Mouse (Mus musculus): ENCODE measurements at regions not wholly inside any gene's neighbourhood (a gene's known extent, or its start where the extent isn't known, plus 50 kb on each side); places are given as distances from the start of the nearest gene placed in this dataset.

GRCm38 (mm10) chr13:19474041-19474440 is 78.4 kb upstream of the Stard3nl start:
- no peak for TF ChIP-seq CTCF (IDR thresholded peaks at IDR 0.05; ENCODE audit: low read depth)
- no peak for TF ChIP-seq EP300 (IDR thresholded peaks at IDR 0.05; ENCODE audit: low read depth)
- no peaks in the 10 kb centered on the region for H3K9me3 ChIP-seq (ENCODE audit: low read length)
- WGBS (ENCODE audit: insufficient replicate concordance) = 80% methylated on average over 10 of the region's 10 CpGs
- H3K4me3 ChIP-seq (ENCODE audit: low read depth, low read length) = no peak overlapping the region
- ATAC-seq = no peak
- DNase-seq = no peak
- no peaks in the 10 kb centered on the region for H3K4me1 ChIP-seq (ENCODE audit: insufficient read depth)
- no peak overlapping the region for H3K4me2 ChIP-seq (ENCODE audit: low read depth, low read length)
- H3K36me3 ChIP-seq (replicated peaks; ENCODE audit: insufficient read depth, low read length) = no peaks in the 10 kb centered on the region
- H3K27me3 ChIP-seq (ENCODE audit: insufficient read depth, low read length) = no peaks in the 10 kb centered on the region
- no peak overlapping the region for H3K9ac ChIP-seq (replicated peaks)
- no peak overlapping the region for H3K27ac ChIP-seq (ENCODE audit: low read depth)

DNA sequence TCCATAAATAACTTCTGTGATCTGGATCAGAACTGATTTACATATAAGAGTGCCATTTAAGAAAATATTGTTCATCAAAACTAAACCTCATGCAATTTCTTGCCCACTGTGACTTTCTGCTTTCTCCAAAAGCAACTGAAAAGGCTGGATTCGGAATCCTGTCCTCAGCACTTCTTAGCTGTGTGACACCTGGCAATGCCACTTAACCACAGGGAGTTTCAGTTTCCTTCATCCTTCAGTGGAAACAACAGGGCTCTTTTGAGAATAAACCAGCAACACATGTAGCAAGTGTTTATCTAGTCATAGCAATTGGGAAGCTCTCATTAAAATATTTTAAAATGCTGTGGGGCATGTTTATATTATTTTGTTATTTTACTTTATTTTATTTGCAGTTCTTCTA is 75.1 kb upstream of the Stard3nl start:
- H3K9me3 ChIP-seq (ENCODE audit: low read length) = no peaks in the 10 kb centered on the region
- no peak overlapping the region for H3K9ac ChIP-seq (replicated peaks)
- DNase-seq (no peak), ATAC-seq (no peak)
- no peak overlapping the region for H3K4me2 ChIP-seq (ENCODE audit: low read depth, low read length)
- no peak overlapping the region for H3K27ac ChIP-seq (ENCODE audit: low read depth)
- H3K27me3 ChIP-seq (ENCODE audit: insufficient read depth, low read length) = no peaks in the 10 kb centered on the region
- H3K4me1 ChIP-seq (ENCODE audit: insufficient read depth) = no peaks in the 10 kb centered on the region
- no peak for TF ChIP-seq CTCF (IDR thresholded peaks at IDR 0.05; ENCODE audit: low read depth)
- no peak for TF ChIP-seq EP300 (IDR thresholded peaks at IDR 0.05; ENCODE audit: low read depth)
- 90% methylated on average over 1 of the region's 1 CpGs for WGBS (ENCODE audit: insufficient replicate concordance)
- no peak overlapping the region for H3K4me3 ChIP-seq (ENCODE audit: low read depth, low read length)
- no peaks in the 10 kb centered on the region for H3K36me3 ChIP-seq (replicated peaks; ENCODE audit: insufficient read depth, low read length)

- ATAC-seq (no peak), DNase-seq (no peak)
- Histone ChIP-seq H3K36me3 (replicated peaks; ENCODE audit: insufficient read depth, low read length) (no peaks in the 10 kb centered on the region), H3K4me1 (ENCODE audit: insufficient read depth) (no peaks in the 10 kb centered on the region), H3K9me3 (ENCODE audit: low read length) (no peaks in the 10 kb centered on the region), H3K27ac (ENCODE audit: low read depth) (no peak overlapping the region), H3K4me2 (ENCODE audit: low read depth, low read length) (no peak overlapping the region), H3K4me3 (ENCODE audit: low read depth, low read length) (no peak overlapping the region), H3K27me3 (ENCODE audit: insufficient read depth, low read length) (no peaks in the 10 kb centered on the region), H3K9ac (replicated peaks) (no peak overlapping the region)
- WGBS (ENCODE audit: insufficient replicate concordance) = 73% methylated on average over 5 of the region's 5 CpGs
- TF ChIP-seq CTCF (IDR thresholded peaks at IDR 0.05; ENCODE audit: low read depth) = no peak
- no peak for TF ChIP-seq EP300 (IDR thresholded peaks at IDR 0.05; ENCODE audit: low read depth)
Measured at GRCm38 (mm10) chr13:19466722-19467384, 71.3 kb upstream of the Stard3nl start.

DNA sequence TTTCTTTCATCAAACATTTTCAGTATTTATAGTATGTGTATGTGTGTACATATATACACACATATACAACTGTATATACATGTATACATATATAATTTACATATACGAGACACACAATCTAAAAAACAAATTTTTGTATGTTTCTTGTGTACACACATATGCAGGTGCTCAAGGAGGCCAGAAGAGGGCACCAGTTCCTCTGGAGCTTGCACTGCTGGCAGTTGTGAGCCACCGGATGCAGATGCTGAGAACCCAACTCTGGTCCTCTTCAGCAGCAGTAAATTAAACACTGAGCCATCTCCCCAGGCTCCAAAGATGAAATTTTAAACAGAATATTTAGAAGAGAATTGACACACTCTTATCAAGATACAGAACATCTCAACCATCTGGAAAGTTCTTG is 67.4 kb upstream of the Stard3nl start:
- Histone ChIP-seq H3K36me3 (replicated peaks; ENCODE audit: insufficient read depth, low read length) (no peaks in the 10 kb centered on the region), H3K4me1 (ENCODE audit: insufficient read depth) (no peaks in the 10 kb centered on the region), H3K9ac (replicated peaks) (no peak overlapping the region), H3K27me3 (ENCODE audit: insufficient read depth, low read length) (no peaks in the 10 kb centered on the region), H3K9me3 (ENCODE audit: low read length) (no peaks in the 10 kb centered on the region), H3K4me3 (ENCODE audit: low read depth, low read length) (no peak overlapping the region), H3K4me2 (ENCODE audit: low read depth, low read length) (no peak overlapping the region), H3K27ac (ENCODE audit: low read depth) (no peak overlapping the region)
- TF ChIP-seq EP300 (IDR thresholded peaks at IDR 0.05; ENCODE audit: low read depth) (no peak), CTCF (IDR thresholded peaks at IDR 0.05; ENCODE audit: low read depth) (peak; percentile 23; the same call in 1 of the 2 replicates)
- ATAC-seq = no peak
- no peak for DNase-seq
- WGBS (ENCODE audit: insufficient replicate concordance) = 81% methylated on average over 2 of the region's 2 CpGs

DNA sequence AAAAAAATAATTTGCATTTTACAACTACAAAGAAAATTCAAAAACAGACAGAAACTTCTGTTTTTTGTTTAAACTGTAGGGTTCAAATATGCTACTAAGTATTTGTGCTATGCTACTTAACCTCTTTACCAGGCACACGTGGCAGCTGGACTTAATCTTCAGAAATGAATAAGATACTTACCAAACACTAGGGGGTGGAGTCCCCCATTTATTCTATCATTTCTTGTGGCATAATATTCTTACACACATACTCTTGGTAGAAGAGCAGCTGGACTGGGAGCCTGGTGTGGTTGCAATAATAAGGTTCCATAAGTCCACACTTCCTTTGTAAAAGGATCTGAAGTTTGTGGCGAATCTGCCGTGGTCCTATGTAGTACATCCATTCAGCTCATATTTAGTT is 53.8 kb upstream of the Stard3nl start:
- 80% methylated on average over 3 of the region's 3 CpGs for WGBS (ENCODE audit: insufficient replicate concordance)
- H3K27me3 ChIP-seq (ENCODE audit: insufficient read depth, low read length) = no peaks in the 10 kb centered on the region
- H3K4me2 ChIP-seq (ENCODE audit: low read depth, low read length) = no peak overlapping the region
- no peaks in the 10 kb centered on the region for H3K9me3 ChIP-seq (ENCODE audit: low read length)
- no peak overlapping the region for H3K4me3 ChIP-seq (ENCODE audit: low read depth, low read length)
- H3K4me1 ChIP-seq (ENCODE audit: insufficient read depth) = no peaks in the 10 kb centered on the region
- TF ChIP-seq CTCF (IDR thresholded peaks at IDR 0.05; ENCODE audit: low read depth) = no peak
- no peak for TF ChIP-seq EP300 (IDR thresholded peaks at IDR 0.05; ENCODE audit: low read depth)
- DNase-seq (no peak), ATAC-seq (no peak)
- no peak overlapping the region for H3K27ac ChIP-seq (ENCODE audit: low read depth)
- H3K36me3 ChIP-seq (replicated peaks; ENCODE audit: insufficient read depth, low read length) = no peaks in the 10 kb centered on the region
- H3K9ac ChIP-seq (replicated peaks) = no peak overlapping the region
